Mouse (Mus musculus) neural tube, embryonic 14.5 days (tissue): ENCODE results near the gene Rin3. TPM values are rescaled to one million over a fixed set of nuclear protein-coding genes. Genes with fewer than 3 reads are reported as not detected.

Experiments used
- ATAC-seq: fragments of 200-750 bp; cut with Nextera tagmentation; 2 replicates; pipeline ENCODE4 v1.8.0; 2017; ENCODE audit warnings: low read depth, mild to moderate bottlenecking, moderate TSS enrichment, moderate library complexity
- H3K27ac ChIP-seq: fragments of 300-500 bp; sonication (generic); 2 replicates; pipeline ENCODE4 v1.5.1; 2014; ENCODE audit warnings: low read depth, mild to moderate bottlenecking, control low read depth, low read length, moderate library complexity, mixed read lengths
- H3K27me3 ChIP-seq: fragments of 300-500 bp; sonication (generic); 2 replicates; pipeline ENCODE4 v1.6.1; 2014; ENCODE audit warnings: low read length; ENCODE audit not compliant: control insufficient read depth, insufficient read depth
- H3K36me3 ChIP-seq: fragments of 300-500 bp; sonication (generic); 2 replicates; pipeline ENCODE4 v1.6.1; 2014; ENCODE audit warnings: low read length, mixed read lengths; ENCODE audit not compliant: control insufficient read depth, insufficient read depth
- H3K4me1 ChIP-seq: fragments of 300-500 bp; sonication (generic); 2 replicates; pipeline ENCODE4 v1.6.1; 2014; ENCODE audit warnings: low read length; ENCODE audit not compliant: control insufficient read depth, insufficient read depth
- H3K4me2 ChIP-seq: fragments of 300-500 bp; sonication (generic); 2 replicates; pipeline ENCODE4 v1.6.1; 2014; ENCODE audit warnings: mild to moderate bottlenecking, low read depth, low read length, control low read depth
- H3K4me3 ChIP-seq: fragments of 300-500 bp; sonication (generic); 2 replicates; pipeline ENCODE4 v1.5.1; 2014; ENCODE audit warnings: low read depth, low read length, control low read depth, mixed read lengths
- H3K9ac ChIP-seq: fragments of 300-500 bp; sonication (generic); replicated peaks from 2 replicates; pipeline ENCODE4 v1.6.1; 2014; ENCODE audit warnings: low read depth, mild to moderate bottlenecking, control low read depth, low read length, mixed read lengths
- H3K9me3 ChIP-seq: fragments of 300-500 bp; sonication (generic); 2 replicates; pipeline ENCODE4 v1.6.1; 2016; ENCODE audit warnings: low read length; ENCODE audit not compliant: control insufficient read depth
- WGBS: fragments of 180-500 bp; shearing (Covaris S2); extraction: QIAGEN DNeasy Blood & Tissue Kit; methylation state at CpG from one replicate; pipeline ENCODE4 v1.1.7; 2014; 5-methylcytosine and 5-hydroxymethylcytosine counted together
- polyA plus RNA-seq: library from polyadenylated mRNA; unstranded; fragments of >200 nt; fragmentation: Nextera tagmentation; extraction: Ambion mirVana; gene quantifications from 2 replicates; pipeline ENCODE4 v1.2.1, GENCODE M21; 2014

Gene Rin3
- polyA plus RNA-seq, 1 experiment from 2014 or later = 0.95 TPM

DNA sequence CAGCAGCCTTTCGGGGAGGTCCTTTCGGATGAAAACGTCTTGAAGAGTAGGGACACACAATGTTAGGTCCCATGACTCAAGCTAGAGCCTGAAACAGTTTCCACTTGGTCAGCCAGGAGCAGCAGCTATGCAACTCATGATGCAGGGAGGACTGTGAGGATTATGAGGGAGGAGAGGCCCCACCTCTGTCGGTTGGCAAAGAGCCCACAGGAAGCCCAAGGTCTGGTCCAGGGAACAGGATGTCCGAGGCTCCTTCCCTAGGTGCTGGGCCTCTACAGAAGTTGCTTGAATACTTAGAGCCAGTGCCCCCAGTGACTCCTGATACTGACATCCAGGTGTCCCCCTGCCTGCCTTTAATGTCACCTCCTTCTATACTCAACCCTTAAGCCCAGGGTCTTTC is 28.6 kb downstream of the Rin3 start:
- Histone ChIP-seq H3K4me1 (peaks cover 9% of the 10 kb centered on the region; the same call in 1 of the 2 replicates), H3K4me3 (no peak overlapping the region), H3K9ac (no peak overlapping the region), H3K27me3 (no peaks in the 10 kb centered on the region), H3K4me2 (no peak overlapping the region), H3K36me3 (no peaks in the 10 kb centered on the region), H3K9me3 (no peaks in the 10 kb centered on the region), H3K27ac (no peak overlapping the region)
- ATAC-seq = no peak
- WGBS = 93% methylated on average over 5 of the region's 5 CpGs

DNA sequence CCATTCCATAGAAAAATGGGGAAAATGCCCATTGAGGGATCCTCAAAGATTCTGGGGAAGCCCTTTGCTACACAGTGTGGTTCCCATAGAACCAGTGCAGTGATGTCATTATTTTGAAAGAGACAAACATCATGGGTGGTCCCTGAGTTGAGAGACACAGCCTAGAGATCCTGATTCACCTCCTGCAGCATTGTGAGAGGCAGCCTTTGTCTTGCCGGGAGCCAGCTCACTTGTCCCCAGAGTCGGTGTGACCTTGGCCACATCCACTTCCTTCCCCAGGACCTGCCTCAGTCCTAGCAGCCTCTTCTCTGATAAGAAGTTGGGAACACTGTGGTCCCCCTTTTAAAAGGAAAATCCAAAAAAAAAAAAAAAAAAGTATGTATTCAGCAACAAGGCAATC is 36.3 kb downstream of the Rin3 start:
- no peak overlapping the region for H3K27ac ChIP-seq
- no peak overlapping the region for H3K4me2 ChIP-seq
- H3K4me1 ChIP-seq = no peaks in the 10 kb centered on the region
- ATAC-seq = no peak
- no peaks in the 10 kb centered on the region for H3K9me3 ChIP-seq
- 34% methylated on average over 2 of the region's 2 CpGs for WGBS
- H3K4me3 ChIP-seq = no peak overlapping the region
- no peaks in the 10 kb centered on the region for H3K36me3 ChIP-seq
- no peaks in the 10 kb centered on the region for H3K27me3 ChIP-seq
- no peak overlapping the region for H3K9ac ChIP-seq

DNA sequence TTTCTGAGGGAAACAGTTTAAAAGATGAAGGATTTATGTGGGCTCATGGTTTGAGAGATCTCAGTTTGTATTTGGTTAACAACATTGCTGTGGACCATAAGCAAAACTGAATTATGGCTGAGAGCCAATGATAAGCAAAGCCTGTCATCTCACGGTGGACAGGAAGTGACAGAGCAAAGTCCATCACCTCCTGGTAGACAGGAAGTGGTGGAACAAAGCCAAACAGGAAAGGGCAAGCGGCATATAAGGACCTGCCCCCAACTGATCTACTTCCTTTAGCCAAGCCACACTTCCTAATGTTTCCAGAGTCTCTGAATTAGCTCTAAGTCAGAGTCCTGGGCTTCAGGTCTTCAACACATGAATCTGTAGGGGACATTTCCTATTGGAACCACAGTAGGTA is 37.1 kb downstream of the Rin3 start:
- Histone ChIP-seq H3K4me3 (no peak overlapping the region), H3K27ac (no peak overlapping the region), H3K9ac (no peak overlapping the region), H3K27me3 (no peaks in the 10 kb centered on the region), H3K36me3 (no peaks in the 10 kb centered on the region), H3K4me1 (no peaks in the 10 kb centered on the region), H3K9me3 (no peaks in the 10 kb centered on the region), H3K4me2 (no peak overlapping the region)
- ATAC-seq = no peak
- 75% methylated on average over 2 of the region's 2 CpGs for WGBS

DNA sequence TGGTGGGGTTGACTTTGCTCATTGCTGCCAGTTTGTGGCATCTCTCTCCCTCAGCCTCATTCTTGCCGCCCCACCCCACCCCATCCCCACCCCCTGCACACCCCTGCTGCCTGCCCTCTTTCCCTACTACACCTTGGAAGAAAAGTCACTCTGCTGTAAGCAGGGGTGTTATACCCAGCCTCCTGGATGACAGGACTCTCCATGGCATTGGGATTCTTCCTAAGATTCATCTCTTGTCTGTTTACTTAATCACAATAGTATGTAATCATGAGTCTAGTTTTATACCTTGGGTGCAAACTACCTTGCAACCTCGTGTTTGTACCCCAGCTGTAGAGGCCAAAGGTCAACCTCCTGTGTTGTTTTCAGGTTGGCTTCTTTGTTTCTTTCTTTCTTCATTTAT is 37.5 kb downstream of the Rin3 start:
- no peaks in the 10 kb centered on the region for H3K4me1 ChIP-seq
- no peaks in the 10 kb centered on the region for H3K36me3 ChIP-seq
- no peak for ATAC-seq
- H3K27me3 ChIP-seq = no peaks in the 10 kb centered on the region
- 58% methylated on average over 2 of the region's 2 CpGs for WGBS
- no peak overlapping the region for H3K4me2 ChIP-seq
- H3K4me3 ChIP-seq = no peak overlapping the region
- H3K9me3 ChIP-seq = no peaks in the 10 kb centered on the region
- no peak overlapping the region for H3K9ac ChIP-seq
- H3K27ac ChIP-seq = no peak overlapping the region

DNA sequence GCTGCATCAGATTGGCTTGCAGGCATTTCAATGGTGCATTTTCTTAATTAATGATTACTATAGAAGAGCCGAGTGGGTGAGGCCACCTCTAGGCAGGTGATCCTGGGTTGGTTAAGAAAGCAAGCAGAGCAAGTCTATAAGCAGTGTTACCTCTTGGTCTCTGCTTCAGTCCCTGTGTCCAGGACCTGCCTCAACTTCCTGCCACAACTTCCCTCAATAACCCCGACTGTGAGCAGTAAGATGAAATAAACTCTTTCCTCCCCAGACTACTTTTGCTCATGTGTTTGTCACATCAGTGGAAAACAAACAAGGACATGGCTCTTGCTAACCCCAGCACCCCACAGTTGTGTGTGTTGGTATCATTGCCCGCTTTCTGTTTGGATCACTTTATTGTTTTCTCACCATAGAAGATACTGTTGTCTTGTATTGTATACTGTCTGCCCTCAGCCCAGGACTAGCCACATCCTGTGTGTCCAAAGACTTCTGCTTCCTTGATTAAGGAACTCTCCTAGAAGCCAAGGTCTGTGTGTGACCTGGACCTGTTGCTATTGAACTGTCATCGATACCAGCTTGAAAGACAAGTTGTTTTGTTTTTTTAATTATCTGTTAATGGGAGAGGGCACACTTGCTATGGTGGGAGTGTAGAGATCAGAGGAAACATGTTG is 38.3 kb downstream of the Rin3 start:
- no peaks in the 10 kb centered on the region for H3K4me1 ChIP-seq
- no peak overlapping the region for H3K4me3 ChIP-seq
- H3K27me3 ChIP-seq = no peaks in the 10 kb centered on the region
- no peak overlapping the region for H3K27ac ChIP-seq
- 86% methylated on average over 4 of the region's 4 CpGs for WGBS
- no peaks in the 10 kb centered on the region for H3K9me3 ChIP-seq
- H3K4me2 ChIP-seq = no peak overlapping the region
- no peak for ATAC-seq
- H3K9ac ChIP-seq = no peak overlapping the region
- no peaks in the 10 kb centered on the region for H3K36me3 ChIP-seq

DNA sequence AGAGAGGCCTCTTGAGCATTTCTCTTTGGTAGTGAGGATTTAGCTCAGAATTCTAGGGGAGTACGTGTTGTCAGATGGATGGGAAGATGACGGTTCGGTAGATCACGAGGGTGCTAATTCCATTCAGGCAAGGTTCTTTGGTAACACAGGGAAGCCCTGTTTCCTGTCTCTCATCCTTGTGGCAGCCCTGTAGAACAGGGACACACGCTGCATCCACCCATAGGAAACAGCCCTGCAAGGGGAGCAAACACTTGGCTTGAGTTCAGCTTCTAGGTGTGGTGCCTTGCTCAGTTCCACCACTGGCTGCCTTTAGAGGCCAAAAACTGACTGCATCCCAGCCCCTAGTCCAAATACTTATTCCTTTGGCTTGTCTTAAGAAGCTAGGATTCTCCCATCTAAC is 39.0 kb downstream of the Rin3 start:
- 90% methylated on average over 5 of the region's 5 CpGs for WGBS
- no peak overlapping the region for H3K4me2 ChIP-seq
- no peak overlapping the region for H3K4me3 ChIP-seq
- no peak overlapping the region for H3K27ac ChIP-seq
- H3K36me3 ChIP-seq = no peaks in the 10 kb centered on the region
- no peaks in the 10 kb centered on the region for H3K27me3 ChIP-seq
- H3K9ac ChIP-seq = no peak overlapping the region
- no peaks in the 10 kb centered on the region for H3K9me3 ChIP-seq
- ATAC-seq = no peak
- H3K4me1 ChIP-seq = no peaks in the 10 kb centered on the region

DNA sequence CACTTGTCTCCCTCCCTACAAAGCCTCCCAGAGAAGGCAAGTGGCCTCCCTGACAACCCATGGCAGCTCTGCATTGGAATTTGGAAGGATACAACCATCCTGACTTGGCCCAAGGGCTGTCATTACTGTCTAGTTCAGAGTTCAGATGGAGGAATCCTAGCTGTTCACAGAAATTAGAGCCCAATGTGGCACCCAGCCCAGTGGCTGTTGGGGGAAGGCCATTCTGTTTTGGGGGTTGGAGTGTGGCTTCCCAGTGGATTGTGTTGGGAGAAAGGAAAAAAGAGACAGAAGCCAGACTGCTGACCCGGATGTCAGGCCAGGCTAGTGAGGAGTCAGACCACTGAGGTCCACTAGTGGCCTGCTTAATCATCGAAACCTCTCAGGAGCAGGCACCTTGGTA is 40.5 kb downstream of the Rin3 start:
- no peaks in the 10 kb centered on the region for H3K4me1 ChIP-seq
- H3K27ac ChIP-seq = no peak overlapping the region
- no peak overlapping the region for H3K4me2 ChIP-seq
- WGBS = 100% methylated on average over 2 of the region's 2 CpGs
- no peak for ATAC-seq
- no peaks in the 10 kb centered on the region for H3K36me3 ChIP-seq
- no peak overlapping the region for H3K9ac ChIP-seq
- H3K27me3 ChIP-seq = no peaks in the 10 kb centered on the region
- no peaks in the 10 kb centered on the region for H3K9me3 ChIP-seq
- H3K4me3 ChIP-seq = no peak overlapping the region

DNA sequence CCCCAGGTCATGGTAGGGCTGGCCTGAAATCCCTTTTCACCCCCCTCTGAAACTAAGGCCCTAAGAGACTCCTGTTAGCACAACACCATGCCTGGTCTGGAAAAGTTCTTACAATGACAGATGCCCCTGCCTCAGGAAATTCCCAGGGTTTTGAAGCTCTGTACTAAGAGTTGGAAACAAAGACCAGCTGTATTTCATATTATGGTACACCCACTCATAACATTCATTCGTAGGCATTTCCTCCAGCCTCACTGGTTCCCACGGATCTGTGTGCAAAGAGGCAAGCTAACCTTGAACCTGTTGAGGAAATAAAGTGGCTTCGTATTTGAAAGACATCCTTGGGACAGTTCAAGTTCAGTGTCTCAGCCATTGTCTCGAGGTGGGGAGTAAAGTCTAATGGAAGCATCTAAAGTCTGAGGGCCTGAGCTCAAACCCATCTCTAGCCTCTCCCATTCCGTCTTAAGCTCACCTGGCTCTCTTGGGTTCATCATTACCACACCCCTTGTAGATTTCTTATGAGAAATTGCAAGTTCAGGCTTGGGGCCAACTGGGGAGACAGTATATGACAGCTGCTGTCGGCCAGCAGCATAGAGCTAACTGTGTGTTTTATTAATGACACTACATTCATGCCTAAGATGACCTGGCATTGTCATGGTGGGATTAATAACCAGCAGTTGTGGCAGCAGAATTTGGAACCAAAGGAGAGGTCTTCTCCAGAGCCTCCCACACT is 41.5 kb downstream of the Rin3 start:
- H3K36me3 ChIP-seq = no peaks in the 10 kb centered on the region
- no peak overlapping the region for H3K4me3 ChIP-seq
- no peaks in the 10 kb centered on the region for H3K9me3 ChIP-seq
- no peak overlapping the region for H3K27ac ChIP-seq
- 75% methylated on average over 6 of the region's 6 CpGs for WGBS
- no peak overlapping the region for H3K4me2 ChIP-seq
- no peak overlapping the region for H3K9ac ChIP-seq
- no peaks in the 10 kb centered on the region for H3K27me3 ChIP-seq
- ATAC-seq = no peak
- no peaks in the 10 kb centered on the region for H3K4me1 ChIP-seq

DNA sequence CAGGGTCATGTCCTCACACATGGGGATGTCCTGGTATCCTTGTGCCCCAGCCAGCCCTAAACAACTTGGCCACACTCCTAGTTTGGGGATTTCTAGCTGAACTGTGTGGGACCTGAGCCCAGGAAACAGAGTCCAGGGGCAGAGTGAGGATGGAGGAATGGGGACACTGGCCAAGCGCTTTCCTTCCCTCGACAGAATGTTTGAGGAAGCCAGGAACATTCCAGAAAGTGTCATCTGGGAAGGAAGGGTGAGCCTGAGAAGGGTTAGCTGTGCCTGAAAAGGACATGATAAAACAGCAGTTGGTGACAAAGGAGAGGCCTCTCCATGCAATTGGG is 42.0 kb downstream of the Rin3 start:
- no peak for ATAC-seq

More for the DNA sequence above, 42.0 kb downstream of the Rin3 start:
- no peak overlapping the region for H3K4me2 ChIP-seq
- WGBS = 98% methylated on average over 2 of the region's 2 CpGs
- no peaks in the 10 kb centered on the region for H3K27me3 ChIP-seq
- no peaks in the 10 kb centered on the region for H3K4me1 ChIP-seq
- H3K9me3 ChIP-seq = no peaks in the 10 kb centered on the region
- no peak overlapping the region for H3K27ac ChIP-seq
- H3K36me3 ChIP-seq = no peaks in the 10 kb centered on the region
- H3K4me3 ChIP-seq = no peak overlapping the region
- no peak overlapping the region for H3K9ac ChIP-seq
